8 mouse cellular contexts compared by ENCODE assay signal in genomic region chr7:116237157-116237981, GRCm38 (mm10).
DNase-seq lines count a peak whose midpoint lies in the region; ATAC-seq and TF ChIP-seq lines count a peak whose summit lies in the region.

No protein-coding gene starts in this region.

- H3K4me1 ChIP-seq in forebrain, embryonic 12.5 days = peaks cover 44% of the 10 kb centered on the region
- peaks cover 36% of the 10 kb centered on the region for H3K4me1 ChIP-seq in hindbrain, embryonic 15.5 days (replicated peaks)
- H3K4me1 ChIP-seq in liver, adult 2 months (ENCODE audit: control insufficient read depth, insufficient read depth, low read length) = peaks cover 9% of the 10 kb centered on the region

- peak overlapping the region; percentile 46 for H3K4me3 ChIP-seq in forebrain, embryonic 12.5 days (replicated peaks)
- peak overlapping the region; percentile 53 for H3K4me3 ChIP-seq in hindbrain, embryonic 15.5 days
- peak overlapping the region; percentile 43; the same call in 1 of the 2 replicates for H3K4me3 ChIP-seq in liver, adult 2 months (ENCODE audit: insufficient read depth, low read depth, low read length)

- H3K27ac ChIP-seq in forebrain, embryonic 12.5 days = no peak overlapping the region
- H3K27ac ChIP-seq in hindbrain, embryonic 15.5 days (replicated peaks) = peak overlapping the region; percentile 6; the same call in 1 of the 2 replicates
- H3K27ac ChIP-seq in liver, adult 2 months (replicated peaks; ENCODE audit: insufficient read depth, low read depth, low read length) = no peak overlapping the region

- peak overlapping the region; percentile 59 for H3K9ac ChIP-seq in forebrain, embryonic 12.5 days
- H3K9ac ChIP-seq in hindbrain, embryonic 15.5 days = peak overlapping the region; percentile 52
- 0 out of 2 replicates have a peak overlapping the region, but pooled peaks have one; percentile 11 for H3K9ac ChIP-seq in liver, adult 2 months (ENCODE audit: low read depth, low read length)

- H3K9me3 ChIP-seq in forebrain, embryonic 12.5 days = no peaks in the 10 kb centered on the region
- no peaks in the 10 kb centered on the region for H3K9me3 ChIP-seq in hindbrain, embryonic 15.5 days

- TF ChIP-seq CTCF in liver, adult 2 months (IDR thresholded peaks at IDR 0.05; ENCODE audit: low read depth, low read length) = no peak

- no peaks in the 10 kb centered on the region for H3K36me3 ChIP-seq in forebrain, embryonic 12.5 days (replicated peaks)
- H3K36me3 ChIP-seq in hindbrain, embryonic 15.5 days = no peaks in the 10 kb centered on the region
- no peaks in the 10 kb centered on the region for H3K36me3 ChIP-seq in liver, adult 2 months (ENCODE audit: control insufficient read depth, insufficient read depth, low read length)

- under 1% methylated on average over 64 of the region's 69 CpGs for WGBS in forebrain, embryonic 12.5 days
- 1% methylated on average over 69 of the region's 69 CpGs for WGBS in hindbrain, embryonic 15.5 days
- 2% methylated on average over 69 of the region's 69 CpGs for WGBS in liver, adult 2 months

- H3K27me3 ChIP-seq in forebrain, embryonic 12.5 days = peaks cover 28% of the 10 kb centered on the region
- 0 out of 2 replicates have a peak, but pooled peaks cover 3% of the 10 kb centered on the region for H3K27me3 ChIP-seq in hindbrain, embryonic 15.5 days
- no peaks in the 10 kb centered on the region for H3K27me3 ChIP-seq in liver, adult 2 months (ENCODE audit: control insufficient read depth, insufficient read depth, low read length)

- DNase-seq in 3134 (ENCODE audit: extremely low read depth, insufficient read length, low spot score) = peak; percentile 11
- DNase-seq in Muller cell, postnatal 12 days (ENCODE audit: inconsistent ontology term) = peak; percentile 82
- no peak for DNase-seq in liver, adult 2 months (ENCODE audit: extremely low read depth, low read depth, low spot score)
- peak; percentile 19 for DNase-seq in naive thymus-derived CD4-positive, alpha-beta T cell, adult 2 months (ENCODE audit: low read depth)
- no peak for DNase-seq in spleen, adult 12 weeks (ENCODE audit: low spot score)
- DNase-seq in T-cell, adult 2 months (ENCODE audit: low spot score) = no peak

- H3K4me2 ChIP-seq in forebrain, embryonic 12.5 days = peak overlapping the region; percentile 86
- peak overlapping the region; percentile 85 for H3K4me2 ChIP-seq in hindbrain, embryonic 15.5 days

- peaks cover 22% of the 10 kb centered on the region for H3K79me2 ChIP-seq in liver, adult 2 months (ENCODE audit: control insufficient read depth, insufficient read depth, low read length)

- peak; percentile 54 for ATAC-seq in forebrain, embryonic 12.5 days (ENCODE audit: low FRiP score)
- peak; percentile 60 for ATAC-seq in hindbrain, embryonic 15.5 days (ENCODE audit: low FRiP score, low read depth)

- TF ChIP-seq POLR2A in liver, adult 2 months (IDR thresholded peaks at IDR 0.05; ENCODE audit: extremely low read depth, insufficient read depth, low read length) = no peak

Comparison
In these comparisons a context has a peak if more than half of its experiments do, and no peak if none do; other contexts are left out.
1. DNase-seq: peak in 3134 (single experiment), Muller cell, postnatal 12 days (single experiment) and naive thymus-derived CD4-positive, alpha-beta T cell, adult 2 months (single experiment); none in liver, adult 2 months (single experiment), spleen, adult 12 weeks (single experiment) and T-cell, adult 2 months (single experiment).
2. Peak in every context shown above with its lines, with median percentiles within 50 percentile points of each other: H3K4me3 ChIP-seq and H3K9ac ChIP-seq.